Mouse (Mus musculus) CD4-positive, CD25-positive, alpha-beta regulatory T cell, adult 2 months (primary cell): ENCODE results near the gene Itgad.

Source experiments
- DNase-seq: peaks from one replicate; pipeline ENCODE4 v3.0.0-alpha.2; 2012; ENCODE audit warnings: low read depth, low spot score

Itgad gene

DNA sequence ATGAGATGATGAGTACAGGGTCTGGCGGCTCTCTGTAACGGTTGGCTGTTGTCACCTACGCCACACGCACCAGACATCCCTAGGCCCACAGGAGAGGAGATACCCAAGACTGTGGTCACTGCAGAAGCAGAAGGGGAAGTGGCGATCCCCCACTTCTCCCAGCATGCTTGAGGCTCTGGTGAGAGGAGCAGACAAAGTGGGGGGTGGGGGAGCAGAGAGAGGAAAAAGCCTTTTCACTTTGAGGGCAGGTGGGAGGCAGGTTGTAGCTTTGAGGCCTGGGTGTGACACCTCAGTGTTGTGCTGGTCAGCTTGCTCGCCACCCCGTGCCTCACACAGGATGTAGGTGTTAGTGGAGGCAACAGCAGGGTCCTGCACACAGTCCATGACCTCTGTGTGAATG is 25.9 kb downstream of the Itgad start:
- DNase-seq: peak; percentile 13

DNA sequence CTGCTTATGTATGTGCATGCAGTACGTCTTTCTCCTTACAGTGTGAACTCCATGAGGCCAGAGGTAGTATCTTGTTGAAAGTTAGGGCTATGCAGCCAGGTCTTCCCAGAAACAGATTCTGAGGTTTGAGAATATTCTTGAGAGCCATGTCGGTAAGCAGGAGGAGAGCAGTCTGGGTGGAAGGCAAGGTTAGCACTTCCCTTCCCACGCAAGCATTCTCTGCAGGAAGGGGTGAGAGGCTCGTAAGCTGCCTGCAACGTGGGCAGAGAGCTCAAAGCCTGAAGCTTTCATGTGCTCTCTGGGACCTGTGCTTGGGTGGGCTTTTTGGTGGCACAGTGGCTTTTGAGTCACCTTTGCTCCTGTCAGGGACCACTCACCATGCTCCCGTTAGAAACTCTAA is 26.4 kb downstream of the Itgad start:
- DNase-seq: peak; percentile 36

DNA sequence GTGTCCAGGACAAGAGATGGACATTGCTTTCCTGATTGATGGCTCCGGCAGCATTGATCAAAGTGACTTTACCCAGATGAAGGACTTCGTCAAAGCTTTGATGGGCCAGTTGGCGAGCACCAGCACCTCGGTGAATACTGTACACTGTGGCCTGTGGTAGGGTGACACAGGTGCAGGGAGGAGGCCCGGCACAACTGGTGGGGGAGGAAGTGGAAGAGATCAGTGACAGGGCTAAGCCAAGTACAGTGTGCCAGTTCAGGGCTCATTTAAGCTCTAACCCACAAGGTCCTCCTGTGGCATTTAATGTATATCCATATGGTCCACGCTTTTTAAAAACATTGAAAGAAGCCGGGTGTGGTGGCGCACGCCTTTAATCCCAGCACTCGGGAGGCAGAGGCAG is 27.5 kb downstream of the Itgad start:
- DNase-seq: peak; percentile 10

DNA sequence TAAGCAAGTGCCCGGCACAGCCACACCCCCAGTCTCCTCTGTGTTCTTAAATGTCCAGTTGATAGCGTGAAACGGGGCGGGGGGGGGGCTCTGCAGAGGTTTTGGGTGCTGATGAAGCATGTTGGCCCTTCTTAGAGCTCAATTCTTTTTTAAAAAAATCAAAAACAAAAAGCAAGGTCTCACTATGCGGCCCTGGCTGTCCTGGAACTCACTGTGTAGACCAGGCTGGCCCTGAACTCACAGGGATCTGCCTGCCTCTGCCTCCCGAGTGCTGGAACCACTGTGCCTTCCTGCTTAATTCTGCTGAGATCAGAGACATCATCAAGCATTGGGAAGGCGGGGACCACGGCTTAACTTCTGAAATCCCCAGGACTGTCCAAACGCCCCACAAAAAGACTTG is 47.4 kb downstream of the Itgad start:
- DNase-seq: no peak

DNA sequence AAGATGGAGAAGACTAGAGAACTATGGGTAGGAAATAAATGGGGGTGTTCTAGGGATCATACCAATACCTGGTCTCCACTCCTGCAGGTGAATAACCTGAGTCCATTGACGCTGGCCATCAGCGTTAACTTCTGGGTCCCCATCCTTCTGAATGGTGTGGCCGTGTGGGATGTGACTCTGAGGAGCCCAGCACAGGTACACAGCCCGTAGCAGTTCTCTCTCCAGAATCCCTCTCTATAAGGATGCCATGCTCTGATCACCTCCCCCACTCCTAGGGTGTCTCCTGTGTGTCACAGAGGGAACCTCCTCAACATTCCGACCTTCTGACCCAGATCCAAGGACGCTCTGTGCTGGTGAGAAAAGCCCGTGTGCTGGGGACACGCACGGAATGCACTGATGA is 48.9 kb downstream of the Itgad start:
- DNase-seq: no peak

DNA sequence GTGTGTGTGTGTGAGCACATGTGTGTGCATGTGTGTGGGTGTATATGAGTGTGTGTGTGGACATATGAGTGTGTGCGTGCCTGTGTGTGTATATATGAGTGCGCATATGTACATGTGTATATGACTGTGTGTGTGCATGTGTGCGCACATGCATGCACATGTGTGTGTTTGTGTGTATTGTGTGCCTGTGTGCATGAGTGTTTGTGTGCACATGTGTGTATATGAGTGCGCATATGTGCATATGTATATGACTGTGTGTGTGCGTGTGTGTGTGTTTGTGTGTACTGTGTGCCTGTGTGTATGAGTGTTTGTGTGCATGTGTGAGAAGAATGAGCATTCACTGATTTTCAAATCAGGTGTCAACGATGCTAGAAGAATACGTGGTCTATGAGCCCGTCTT is 50.0 kb downstream of the Itgad start:
- no peak for DNase-seq

DNA sequence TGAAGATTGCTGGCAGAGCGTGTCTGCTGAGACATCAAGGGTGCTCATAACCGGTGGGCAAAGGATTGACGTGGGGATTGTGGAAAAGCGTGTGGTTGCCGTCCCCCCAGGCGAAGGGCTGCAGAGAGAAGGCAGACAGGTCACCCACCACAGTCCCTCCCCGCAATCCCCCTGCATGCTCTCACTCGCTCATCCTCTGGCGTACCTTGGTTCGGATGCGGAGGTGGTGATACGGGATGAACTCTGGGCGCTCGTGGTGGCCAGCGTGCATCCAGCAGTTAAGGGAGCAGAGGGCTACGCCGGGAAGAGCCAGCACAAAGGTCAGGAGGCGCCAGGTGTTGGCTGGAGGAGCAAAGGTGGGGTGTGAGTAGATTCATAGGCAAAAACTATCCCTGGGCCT is 51.5 kb downstream of the Itgad start:
- no peak for DNase-seq

DNA sequence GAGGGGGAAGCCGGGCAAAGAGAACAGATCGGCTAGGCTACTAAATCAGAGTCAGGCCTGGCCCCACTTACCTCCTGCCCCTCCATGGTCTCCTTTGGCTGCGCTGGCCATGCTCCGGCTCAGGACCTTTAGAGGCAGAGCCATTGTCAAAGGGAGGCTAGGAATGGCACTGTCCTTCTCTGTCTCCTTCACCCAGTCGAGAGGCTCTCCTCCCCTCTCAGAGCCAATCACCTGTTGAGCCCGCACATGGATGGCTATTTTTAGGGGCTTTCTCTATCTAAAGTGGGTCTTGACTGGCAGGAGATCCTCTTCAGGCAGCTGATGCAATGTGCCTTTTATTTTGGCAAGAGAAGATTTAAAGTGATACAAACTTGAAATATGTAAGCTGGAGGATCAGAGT is 52.0 kb downstream of the Itgad start, which contains the start of gene Cox6a2:
Gene Cox6a2 (minus strand): TSS at position 236 of the 400 bp plus-strand sequence.
- no peak for DNase-seq

DNA sequence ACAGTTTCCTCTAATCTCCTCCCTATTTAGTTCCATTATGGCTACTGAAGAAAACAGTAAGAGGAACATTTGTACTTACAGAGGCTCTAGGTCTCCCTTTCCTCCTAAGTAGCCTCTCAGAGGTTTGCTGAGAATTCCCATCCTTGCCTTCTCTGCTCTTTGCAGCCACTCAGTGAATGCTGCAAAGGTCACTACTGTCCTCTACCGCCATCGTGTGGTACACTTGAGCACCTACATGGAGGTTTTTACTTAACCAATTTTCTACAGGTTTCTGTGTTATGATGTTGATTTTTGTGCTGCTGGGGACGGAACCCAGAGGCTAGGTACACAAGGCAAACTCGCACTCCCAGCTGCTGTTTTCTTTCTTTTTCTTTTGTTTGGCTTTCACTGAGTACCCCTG is 54.0 kb downstream of the Itgad start:
- peak; percentile 83 for DNase-seq

DNA sequence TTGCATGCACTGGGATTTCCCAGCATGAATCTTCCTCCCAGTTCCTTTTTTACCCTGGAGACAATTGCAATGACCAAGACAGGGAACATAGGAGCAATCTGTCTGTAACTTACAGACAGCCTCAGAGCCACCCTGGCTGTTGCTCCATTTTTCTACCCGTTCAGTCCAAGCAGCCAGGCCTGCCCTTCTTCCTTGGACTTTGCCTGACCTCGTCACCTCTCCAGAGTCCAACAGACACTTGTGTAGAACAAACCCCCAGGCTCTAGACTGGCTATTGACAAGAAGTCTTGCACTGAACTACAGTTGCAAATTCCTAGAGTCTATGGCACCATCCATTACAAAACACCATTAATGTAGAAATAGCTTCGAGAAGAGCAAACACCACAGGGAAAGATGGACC is 55.6 kb downstream of the Itgad start:
- DNase-seq: no peak

DNA sequence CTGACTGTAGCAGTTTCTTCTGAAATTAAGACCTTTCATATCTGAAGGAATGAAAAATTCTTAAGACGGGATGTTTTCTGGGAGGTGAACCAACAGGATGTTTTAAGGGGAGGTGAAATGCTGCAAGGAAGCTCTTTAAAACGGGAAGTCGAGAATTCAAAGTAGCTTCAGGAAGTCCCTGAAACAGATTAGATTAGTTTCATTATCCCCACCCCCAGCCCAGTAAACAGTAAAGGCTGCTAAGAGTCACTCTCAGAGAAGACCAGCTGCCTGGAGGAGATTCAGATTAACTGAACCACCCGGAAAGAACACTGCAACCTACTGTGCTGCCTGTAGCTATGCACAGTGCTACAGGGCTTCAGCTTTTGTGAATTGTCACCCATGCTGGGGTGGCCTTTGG is 65.8 kb downstream of the Itgad start:
- no peak for DNase-seq

DNA sequence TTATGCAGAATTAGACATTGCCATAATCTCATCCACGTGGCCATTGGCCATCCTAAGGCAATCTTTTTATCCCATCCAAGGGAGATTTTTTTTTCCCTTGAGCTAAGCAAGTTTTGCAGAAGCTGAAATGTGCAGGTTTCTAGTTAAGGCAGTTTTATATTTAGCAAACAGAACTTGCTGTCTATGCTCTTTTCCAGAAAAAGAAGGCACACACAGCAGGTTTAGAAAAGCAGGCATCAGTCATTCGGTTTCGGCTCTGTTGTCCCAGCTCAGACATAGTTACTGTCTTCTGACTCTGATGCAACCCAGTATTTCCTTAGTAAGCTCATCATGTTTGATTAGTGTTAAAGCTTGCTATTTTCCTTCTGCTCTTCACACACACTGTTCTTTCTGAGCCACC is 66.8 kb downstream of the Itgad start:
- DNase-seq: no peak

DNA sequence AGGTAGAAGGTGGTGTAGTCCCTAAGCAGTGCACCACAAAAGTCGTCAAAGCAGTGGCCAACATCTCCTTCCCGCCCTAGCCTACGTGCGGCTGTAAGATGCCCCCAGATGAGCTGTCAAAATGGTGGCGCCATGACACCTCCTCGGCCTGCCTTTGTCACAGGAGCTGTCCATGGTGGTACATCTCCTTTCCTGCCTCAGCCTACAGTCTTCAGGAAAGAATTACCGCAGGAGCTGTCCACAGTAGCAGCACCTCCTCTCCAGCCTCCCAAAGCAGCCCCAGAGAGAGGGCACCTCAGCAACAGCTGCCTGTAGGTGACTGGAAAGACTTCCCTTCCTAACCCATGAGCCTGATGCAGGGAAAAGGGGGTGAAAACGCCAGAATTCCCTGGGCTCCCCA is 77.6 kb downstream of the Itgad start:
- peak; percentile 21 for DNase-seq

DNA sequence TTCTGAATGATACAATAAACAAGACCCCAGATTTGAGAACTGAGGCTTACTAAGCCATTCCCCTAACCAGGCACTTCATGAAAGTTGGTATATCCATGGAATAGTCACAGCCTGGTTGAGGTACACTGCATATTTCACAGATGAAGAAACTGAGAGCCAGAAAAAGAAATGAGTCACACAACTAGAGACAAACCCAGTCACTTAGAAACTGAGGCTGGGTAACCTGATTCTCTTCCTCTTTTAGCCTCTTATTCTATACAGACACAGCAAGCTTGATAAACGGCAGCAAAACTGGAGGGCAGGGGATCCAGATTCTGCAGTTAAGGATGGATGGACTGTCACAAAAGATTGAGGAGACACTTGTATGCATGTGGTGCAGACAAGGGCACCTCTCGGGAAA is 80.6 kb downstream of the Itgad start:
- no peak for DNase-seq

DNA sequence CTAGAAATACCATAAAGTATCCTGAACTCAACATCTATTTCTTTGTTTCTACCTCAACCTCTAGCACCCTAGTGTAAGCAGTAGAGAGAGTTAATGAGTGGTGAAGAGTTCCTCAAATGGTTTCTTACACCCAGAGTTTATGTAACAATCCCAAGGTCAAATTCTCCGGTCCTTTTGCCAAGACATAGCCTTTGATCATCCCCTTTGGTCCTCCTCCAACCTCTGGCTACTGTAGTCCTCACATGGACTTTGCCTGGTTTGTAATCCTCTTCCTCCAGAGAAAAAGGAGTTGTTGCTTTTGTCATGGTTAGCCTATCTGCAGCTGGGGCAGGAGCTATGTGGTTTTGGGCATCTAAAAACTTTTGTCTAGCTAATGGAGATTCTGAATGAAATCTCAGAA is 81.3 kb downstream of the Itgad start:
- no peak for DNase-seq

DNA sequence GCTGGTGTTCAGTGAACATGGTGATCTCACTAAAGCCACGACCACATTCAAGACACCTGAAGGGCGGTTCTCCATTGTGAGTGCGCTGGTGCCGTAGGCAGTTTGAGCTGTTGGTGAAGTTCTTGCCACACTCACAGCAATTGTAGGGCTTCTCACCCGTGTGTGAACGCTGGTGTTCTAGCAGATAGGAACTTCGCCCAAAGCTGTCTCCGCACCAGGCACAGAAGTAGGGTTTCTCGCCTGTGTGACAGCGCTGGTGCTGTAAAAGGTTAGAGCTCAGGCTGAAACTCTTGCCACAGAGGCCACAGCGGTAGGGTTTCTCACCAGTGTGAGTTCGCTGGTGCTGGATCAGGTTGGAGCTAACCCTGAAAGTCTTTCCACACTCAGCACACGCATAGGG is 82.2 kb downstream of the Itgad start:
- no peak for DNase-seq

DNA sequence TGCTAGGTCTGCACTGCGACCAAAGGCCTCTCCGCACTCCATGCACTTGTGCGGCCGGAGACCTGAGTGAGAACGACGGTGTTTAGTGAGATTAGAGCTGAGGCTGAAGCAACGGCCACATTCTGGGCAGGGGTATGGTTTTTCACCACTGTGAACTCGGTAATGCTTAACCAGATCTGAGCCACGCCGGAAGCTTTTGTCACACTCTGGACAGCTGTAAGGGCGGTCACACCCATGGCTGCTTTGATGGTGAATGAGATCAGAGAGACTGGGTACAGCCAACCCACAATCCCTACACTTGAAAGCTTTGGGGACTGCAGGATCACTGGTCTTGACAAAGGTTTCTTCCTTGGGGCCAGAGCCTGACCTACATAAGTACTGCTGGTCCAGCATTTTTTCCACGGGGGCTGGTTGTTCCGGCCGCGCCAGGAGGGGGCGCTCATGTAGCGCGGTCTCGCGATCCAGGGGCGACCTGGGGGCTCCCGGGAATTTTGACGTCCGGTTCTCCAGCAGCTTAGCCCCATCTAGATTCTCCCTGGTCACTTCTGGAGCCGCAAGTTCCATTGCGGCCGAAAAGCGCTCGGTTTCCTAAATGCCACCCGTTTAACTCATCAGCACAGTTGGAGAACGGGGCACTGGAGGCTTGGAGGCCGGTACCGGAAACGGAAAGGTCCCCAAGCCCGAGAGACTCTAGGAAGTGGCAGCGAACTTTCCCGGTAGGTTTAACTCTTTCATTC is 82.8 kb downstream of the Itgad start, which contains the start of gene Armc5:
Gene Armc5 (plus strand): TSS at position 487 of the 737 bp plus-strand sequence.
- DNase-seq: peak; percentile 77

DNA sequence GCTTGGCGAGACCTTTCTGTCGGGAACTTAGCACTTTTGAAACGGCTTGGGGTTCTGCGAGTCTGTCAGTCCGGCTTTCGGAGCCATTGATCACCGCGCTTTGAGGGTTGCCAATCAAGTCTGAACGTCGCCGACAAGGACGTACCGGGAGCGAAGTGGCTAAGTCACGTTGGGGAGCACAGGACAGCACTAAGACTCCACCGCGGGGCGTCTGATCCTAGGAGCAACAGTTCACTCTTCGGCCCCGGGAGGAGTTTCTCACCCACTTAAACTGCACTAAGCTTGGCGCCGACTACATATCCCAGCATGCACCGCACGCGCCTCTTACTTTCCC is 83.4 kb downstream of the Itgad start:
- DNase-seq: no peak

DNA sequence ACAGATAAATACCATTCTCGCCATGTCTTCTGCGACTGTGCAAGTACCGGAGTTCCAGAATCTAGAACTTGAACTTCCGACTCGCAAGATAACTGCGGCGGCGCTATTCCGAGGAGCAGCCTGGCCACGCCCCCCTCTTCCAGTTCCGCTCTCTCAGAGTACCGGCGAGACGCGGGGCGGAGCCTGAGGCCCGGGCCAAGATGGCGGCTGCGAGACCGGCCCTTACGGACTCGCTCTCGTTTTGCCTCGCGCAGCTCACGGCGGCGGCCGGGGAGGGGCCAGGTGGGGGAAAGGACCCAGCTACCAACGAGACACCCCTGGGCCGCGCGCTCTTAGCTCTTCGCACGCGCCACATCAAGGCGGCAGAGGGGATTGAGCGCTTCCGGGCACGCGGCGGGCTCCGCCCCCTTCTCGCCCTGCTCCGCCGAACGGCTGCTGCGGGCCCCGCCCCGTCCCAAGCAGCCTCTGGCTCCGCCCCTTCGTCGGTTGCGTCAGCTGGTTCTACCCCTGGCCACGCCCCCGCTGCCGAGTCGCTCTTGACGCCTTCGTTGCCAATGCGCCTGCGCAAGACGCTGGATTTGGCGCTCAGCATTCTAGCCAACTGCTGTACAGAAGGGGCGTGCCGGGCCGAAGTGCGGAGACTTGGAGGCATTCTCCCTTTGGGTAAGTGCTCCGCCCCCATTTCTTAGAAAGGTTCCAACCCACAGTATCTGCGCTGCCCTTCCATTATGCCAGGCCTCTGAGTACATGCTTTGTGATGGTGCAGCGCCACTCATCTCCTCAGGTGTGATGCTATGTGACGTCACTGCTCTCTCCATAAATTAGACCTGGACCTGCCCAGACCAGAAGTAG is 84.0 kb downstream of the Itgad start, which contains the start of gene 9130023H24Rik:
Gene 9130023H24Rik (minus strand): TSS at position 105 of the 852 bp plus-strand sequence.
- DNase-seq: peak; percentile 100

DNA sequence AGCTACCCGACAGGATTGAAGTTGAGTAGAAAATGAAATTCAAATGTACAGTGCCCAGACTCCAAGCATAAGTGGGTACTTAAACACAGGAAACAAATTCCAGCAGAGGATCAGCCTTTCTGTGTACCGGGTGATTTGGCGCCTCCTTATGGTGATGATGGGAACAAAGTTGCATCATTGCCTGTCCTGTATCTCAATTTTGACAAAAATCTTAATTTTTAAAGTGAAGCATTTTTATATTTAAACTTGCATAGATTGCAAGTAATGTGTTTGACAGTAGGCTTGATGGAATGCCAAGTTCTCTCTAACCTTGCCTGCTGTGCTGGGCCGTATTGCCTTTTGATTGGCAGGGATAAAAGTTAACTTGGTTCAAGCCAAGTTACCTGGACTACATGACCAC is 84.8 kb downstream of the Itgad start:
- DNase-seq: peak; percentile 78

DNA sequence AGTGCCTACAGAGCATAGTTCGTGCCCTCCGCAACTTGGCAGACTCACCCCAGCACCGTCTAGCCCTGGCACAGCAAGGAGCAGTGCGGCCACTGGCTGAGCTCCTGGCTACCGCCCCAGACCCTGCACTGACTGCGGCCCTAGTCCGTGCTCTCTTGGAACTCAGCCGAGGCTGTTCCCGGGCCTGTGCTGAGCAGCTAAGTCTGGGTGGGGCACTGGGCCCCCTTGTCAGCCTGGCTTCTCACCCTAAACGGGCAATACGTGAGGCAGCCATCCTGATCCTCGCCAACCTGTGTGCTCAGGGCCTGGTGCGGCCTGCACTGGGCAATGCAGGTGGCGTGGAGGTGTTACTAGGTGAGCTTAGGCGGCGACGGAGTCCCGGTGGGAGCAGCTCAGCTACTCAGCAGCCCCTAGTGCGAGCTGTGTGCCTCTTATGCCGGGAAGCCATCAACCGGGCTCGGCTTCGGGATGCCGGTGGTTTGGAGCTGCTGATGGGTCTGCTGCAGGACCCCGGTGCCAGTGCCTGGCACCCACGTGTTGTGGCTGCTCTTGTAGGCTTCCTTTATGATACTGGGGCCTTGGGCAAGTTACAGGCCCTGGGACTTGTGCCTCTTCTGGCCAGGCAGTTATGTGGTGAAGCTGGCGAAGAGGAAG is 86.1 kb downstream of the Itgad start:
- peak; percentile 17 for DNase-seq

DNA sequence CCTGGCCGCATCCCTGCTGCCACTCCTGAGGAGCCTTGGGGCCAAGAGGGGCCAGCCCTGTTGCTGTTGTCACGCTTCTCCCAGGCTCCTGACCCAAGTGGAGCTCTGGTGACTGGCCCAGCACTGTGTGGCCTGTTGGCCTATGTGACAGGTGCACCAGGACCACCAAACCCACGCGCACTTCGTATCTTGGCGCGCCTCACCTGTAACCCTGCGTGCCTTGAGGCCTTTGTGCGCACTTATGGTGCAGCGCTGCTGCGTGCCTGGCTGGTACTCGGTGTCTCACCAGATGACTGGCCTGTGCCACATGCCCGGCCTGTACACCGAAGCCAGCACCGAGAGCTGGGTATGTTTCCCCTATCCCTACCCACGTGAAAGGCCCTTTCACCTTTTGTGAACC is 88.2 kb downstream of the Itgad start:
- no peak for DNase-seq
